Mouse (Mus musculus) bone marrow macrophage, adult 2 months (primary cell): Measurements from ENCODE around the gene Olfr784.

Source experiments
- CTCF ChIP-seq: IDR thresholded peaks from 2 replicates; pipeline ENCODE4 v1.5.1; 2012; ENCODE audit warnings: low read depth, mild to moderate bottlenecking, low read length, moderate library complexity
- POLR2A ChIP-seq: IDR thresholded peaks from 2 replicates; pipeline ENCODE4 v1.6.1; 2012; ENCODE audit warnings: mild to moderate bottlenecking, low read depth, low read length, borderline replicate concordance

GRCm38 (mm10) chr10:129357307-129357706 is 26.6 kb upstream of the Olfr784 start:
- TF ChIP-seq POLR2A (no peak), CTCF (no peak)
